Mouse (Mus musculus): ENCODE results near the gene Spata22. TPM values are rescaled to one million over a fixed set of nuclear protein-coding genes. Genes with fewer than 3 reads are reported as not detected.

Spata22 gene
- polyA plus RNA-seq (2012; rRNA removed): not detected in 2 replicates

GRCm38 (mm10) chr11:73329442-73329841 is at the start of gene Spata22, which contains the start of the genes Aspa and Gm49340:
Gene Spata22 (plus strand): TSS chr11:73329741.
Gene Aspa (minus strand): TSS chr11:73329596.
Gene Gm49340 (plus strand): TSS chr11:73329741.

GRCm38 (mm10) chr11:73350483-73350882 is 20.9 kb downstream of the Spata22 start, which contains the start of gene Olfr20:
Gene Olfr20 (plus strand): TSS chr11:73350783.

GRCm38 (mm10) chr11:73370946-73371345 is 41.4 kb downstream of the Spata22 start, which contains the start of gene Olfr376:
Gene Olfr376 (plus strand): TSS chr11:73371246.

Other genes with a start within 250 kb of the Spata22 start
- 1.7 and 2.6 TPM in 2 replicates for gene Itgae, start 239.2 kb upstream of the Spata22 start, polyA plus RNA-seq (2012; rRNA removed)
- gene Haspin, start 191.4 kb upstream of the Spata22 start, polyA plus RNA-seq (2012; rRNA removed): 2.3 and 2.8 TPM in 2 replicates
- gene P2rx5, start 169.3 kb upstream of the Spata22 start, polyA plus RNA-seq (2012; rRNA removed): 0.34 and 0.62 TPM in 2 replicates
- gene Emc6, start 152.7 kb upstream of the Spata22 start, polyA plus RNA-seq (2012; rRNA removed): 63.2 and 64.3 TPM in 2 replicates
- 147 and 171 TPM in 2 replicates for gene Tax1bp3, start 152.7 kb upstream of the Spata22 start, polyA plus RNA-seq (2012; rRNA removed)
- gene Ctns, start 130.7 kb upstream of the Spata22 start, polyA plus RNA-seq (2012; rRNA removed): 17.0 and 18.3 TPM in 2 replicates
- 10.3 and 10.8 TPM in 2 replicates for gene Shpk, start 130.3 kb upstream of the Spata22 start, polyA plus RNA-seq (2012; rRNA removed)
- 0.41 and 0.50 TPM in 2 replicates for gene Trpv1, start 95.4 kb upstream of the Spata22 start, polyA plus RNA-seq (2012; rRNA removed)
- gene Trpv3, start 62.4 kb upstream of the Spata22 start, polyA plus RNA-seq (2012; rRNA removed): 4.7 and 7.5 TPM in 2 replicates
- gene Aspa, start 145 bp upstream of the Spata22 start, polyA plus RNA-seq (2012; rRNA removed): 0.41 TPM in 2 replicates
- gene Gm49340, start within 50 bp of the Spata22 start, polyA plus RNA-seq (2012; rRNA removed): not detected in 2 replicates
- 0.10 TPM in 1 of 2 replicates, not detected in the other for gene Olfr20, start 21.0 kb downstream of the Spata22 start, polyA plus RNA-seq (2012; rRNA removed)
- not detected in 2 replicates for gene Olfr376, start 41.5 kb downstream of the Spata22 start, polyA plus RNA-seq (2012; rRNA removed)
- not detected in 2 replicates for gene Olfr1, start 69.9 kb downstream of the Spata22 start, polyA plus RNA-seq (2012; rRNA removed)
- not detected in 2 replicates for gene Olfr378, start 98.7 kb downstream of the Spata22 start, polyA plus RNA-seq (2012; rRNA removed)
- gene Olfr380, start 127.8 kb downstream of the Spata22 start, polyA plus RNA-seq (2012; rRNA removed): not detected in 2 replicates
- not detected in 2 replicates for gene Olfr381, start 161.9 kb downstream of the Spata22 start, polyA plus RNA-seq (2012; rRNA removed)
- gene Olfr382, start 187.5 kb downstream of the Spata22 start, polyA plus RNA-seq (2012; rRNA removed): not detected in 2 replicates